Mouse (Mus musculus) ovary, postnatal 10 days (tissue): Measurements from ENCODE around the gene Ulk4.

ENCODE experiments used
- DNase-seq: peaks from one replicate; pipeline ENCODE4 v3.0.0; 2022; ENCODE audit warnings: low spot score

Gene Ulk4

GRCm38 (mm10) chr9:121299976-121300570 lies 23.1 kb upstream of the Ulk4 start:
- no peak for DNase-seq

DNA sequence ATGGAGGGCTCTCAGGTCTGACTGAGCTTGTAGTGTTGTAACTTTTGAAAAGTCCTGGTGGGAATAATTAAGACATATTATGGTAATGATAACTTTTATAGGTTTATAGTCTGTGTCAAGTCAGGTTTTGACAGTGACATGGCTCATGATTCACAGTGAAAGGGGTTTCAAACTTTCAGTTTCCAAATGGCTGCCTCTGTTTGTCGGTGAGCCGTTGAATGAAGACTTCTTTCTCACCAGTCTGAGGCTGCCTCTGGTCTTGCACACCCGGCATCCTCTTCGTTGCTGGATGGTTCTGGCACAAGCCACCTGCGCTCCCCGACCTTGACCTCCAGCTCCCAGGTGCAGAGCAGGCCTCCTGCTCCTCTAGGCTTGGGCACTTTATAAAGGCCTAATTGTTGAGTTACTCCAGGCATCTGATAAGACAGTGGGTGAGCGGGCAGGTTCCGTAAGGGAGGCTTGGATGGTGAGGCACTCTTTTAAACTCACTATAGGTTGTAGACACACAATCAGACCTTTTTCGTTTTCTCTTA lies 22.3 kb upstream of the Ulk4 start:
- DNase-seq, result no peak

DNA sequence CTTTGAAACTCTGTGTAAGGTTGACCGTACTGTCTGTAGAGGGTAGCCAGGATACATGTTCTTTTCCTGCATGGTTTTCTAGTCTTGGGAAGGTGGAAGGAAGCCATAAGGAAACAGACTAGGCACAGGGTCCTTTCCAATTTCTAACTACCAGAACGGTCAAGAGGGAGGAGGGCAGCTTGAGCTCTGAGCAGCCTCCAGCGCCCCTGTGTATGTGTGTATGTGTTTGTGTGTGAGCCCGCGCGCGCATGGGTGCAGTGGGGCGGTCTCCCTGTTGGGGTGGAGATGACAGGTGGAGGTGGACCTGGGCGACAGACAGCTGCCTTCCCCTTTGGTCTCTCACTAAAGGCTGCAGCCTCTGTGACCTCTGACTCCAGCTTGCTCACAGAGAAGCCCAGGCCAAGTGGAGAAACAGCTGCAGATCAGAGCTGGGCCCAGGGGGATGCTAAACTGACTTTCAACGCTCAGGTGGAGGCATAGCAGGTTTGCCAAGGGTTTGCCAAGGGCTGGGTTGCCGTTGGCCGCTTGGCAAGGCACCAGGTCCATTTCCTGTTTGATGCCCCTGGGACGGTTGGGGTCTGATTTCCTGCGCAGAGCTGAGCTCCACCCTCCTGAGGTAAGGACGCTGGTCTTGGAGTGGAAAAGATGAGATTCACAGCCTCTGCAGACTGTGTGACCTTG lies 21.6 kb upstream of the Ulk4 start:
- no peak for DNase-seq

DNA sequence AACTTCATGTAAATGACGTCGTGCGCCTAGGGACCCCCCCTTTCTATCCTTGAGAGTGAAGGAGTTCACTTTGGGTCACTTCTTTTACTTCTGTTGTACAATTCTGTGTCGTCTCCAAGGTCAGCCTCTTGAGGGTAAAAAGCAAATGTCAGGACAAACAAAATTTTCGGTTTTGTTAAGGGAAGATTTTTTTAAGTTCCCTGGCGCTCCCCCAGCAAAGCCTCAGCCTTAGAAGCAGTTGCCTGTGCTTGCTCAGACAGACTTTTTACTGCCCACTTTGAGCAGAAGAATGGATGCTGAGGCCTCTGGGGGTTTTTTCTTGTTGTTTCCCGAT lies 21.0 kb upstream of the Ulk4 start:
- DNase-seq, result no peak

GRCm38 (mm10) chr9:121297171-121298064 lies 20.4 kb upstream of the Ulk4 start, which contains the start of gene Trak1:
Trak1 (plus strand) TSS chr9:121297502.
- DNase-seq, result no peak

GRCm38 (mm10) chr9:121295221-121295620 lies 18.2 kb upstream of the Ulk4 start:
- no peak for DNase-seq

- no peak for DNase-seq
These were observed 16.2 kb upstream of the Ulk4 start for GRCm38 (mm10) chr9:121293187-121293586.

- DNase-seq, result no peak
These were observed 14.3 kb upstream of the Ulk4 start for GRCm38 (mm10) chr9:121291275-121291674.

GRCm38 (mm10) chr9:121286325-121286901 lies 9.4 kb upstream of the Ulk4 start:
- DNase-seq, result no peak

- no peak for DNase-seq
These were observed 8.6 kb upstream of the Ulk4 start for GRCm38 (mm10) chr9:121285341-121286324.

- DNase-seq, result no peak
These were observed 7.4 kb upstream of the Ulk4 start for GRCm38 (mm10) chr9:121284422-121284821.

DNA sequence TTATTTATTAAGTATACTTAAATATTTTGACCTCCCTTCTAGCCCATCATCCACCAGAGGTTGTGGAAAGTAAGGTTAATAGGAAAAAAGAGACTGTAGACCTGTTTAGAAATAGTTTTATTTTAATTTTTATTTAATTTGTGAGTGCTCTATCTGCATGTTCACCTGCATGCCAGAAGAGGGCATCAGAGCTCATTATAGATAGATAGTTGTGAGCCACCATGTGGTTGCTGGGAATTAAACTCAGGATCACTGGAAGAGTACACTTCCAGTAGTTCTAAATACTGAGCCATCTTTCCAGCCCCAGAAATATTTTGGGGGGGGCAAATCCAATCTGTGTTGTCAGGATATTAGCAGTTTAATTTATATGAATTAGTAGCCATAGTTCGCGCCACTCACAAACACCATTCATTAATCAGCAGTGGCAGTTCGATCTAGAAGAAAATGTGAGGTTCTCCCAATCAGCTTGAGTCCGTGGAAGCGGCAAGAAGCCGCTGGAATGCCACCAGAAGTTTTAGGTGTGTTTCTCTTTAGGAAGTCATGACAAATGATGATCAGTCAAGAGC lies 6.7 kb upstream of the Ulk4 start:
- DNase-seq, result no peak

GRCm38 (mm10) chr9:121281891-121282290 lies 4.9 kb upstream of the Ulk4 start:
- DNase-seq, result no peak

DNA sequence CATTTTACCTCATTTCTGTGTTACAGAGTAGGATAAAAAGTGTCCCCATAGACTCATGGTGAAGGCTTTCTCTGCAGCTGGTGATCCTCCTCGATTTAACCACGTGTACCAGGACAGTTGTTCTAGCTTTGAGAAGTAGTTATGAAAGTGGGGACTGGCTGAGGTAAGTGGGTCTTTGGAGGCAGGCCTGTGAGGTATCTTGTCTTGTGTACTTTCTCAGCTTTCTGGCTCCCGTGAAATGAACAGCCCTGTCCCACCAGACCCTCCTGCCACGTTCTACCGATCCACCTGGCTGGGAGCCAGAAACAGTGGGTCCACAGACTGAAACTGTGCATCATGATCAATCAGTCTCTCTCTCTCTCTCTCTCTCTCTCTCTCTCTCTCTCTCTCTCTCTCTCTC lies 2.2 kb upstream of the Ulk4 start:
- no peak for DNase-seq

DNA sequence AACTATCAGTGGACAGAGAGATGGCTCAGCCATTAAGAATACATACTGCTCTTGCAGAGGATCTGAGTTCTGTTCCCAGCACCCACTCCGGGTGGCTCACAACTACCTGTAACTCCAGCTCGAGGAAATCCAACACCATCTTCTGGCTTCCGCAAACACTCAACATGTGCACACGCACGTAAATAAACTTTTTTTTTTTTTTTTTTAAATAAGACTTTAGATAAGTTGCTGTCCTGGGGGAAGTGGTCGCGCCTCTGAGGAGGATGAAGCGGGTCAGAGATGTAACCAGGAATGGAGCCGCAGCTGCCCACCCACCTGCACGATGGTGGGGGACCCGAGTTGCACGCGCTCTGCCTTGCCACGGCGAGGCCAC lies 266 bp downstream of the Ulk4 start:
- no peak for DNase-seq

DNA sequence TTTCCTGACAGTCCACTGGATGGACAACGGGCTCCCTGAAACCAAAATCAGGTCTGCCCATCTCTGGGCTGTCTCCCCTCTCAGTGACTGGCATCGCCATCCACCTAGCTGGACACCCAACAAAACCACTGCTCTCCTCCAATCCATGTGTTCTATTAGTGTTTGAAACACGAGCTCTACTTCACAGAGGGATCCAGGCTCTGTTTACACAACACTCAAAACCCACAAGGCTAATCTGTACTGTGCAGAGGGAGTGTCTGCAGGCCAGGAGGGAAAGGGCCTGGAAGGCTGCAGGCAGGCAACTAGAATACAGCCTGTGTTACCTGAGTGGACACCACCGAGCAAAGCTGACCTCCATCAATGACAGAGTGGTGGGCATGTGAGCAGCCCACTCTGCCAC lies 5.4 kb downstream of the Ulk4 start:
- DNase-seq, result no peak

DNA sequence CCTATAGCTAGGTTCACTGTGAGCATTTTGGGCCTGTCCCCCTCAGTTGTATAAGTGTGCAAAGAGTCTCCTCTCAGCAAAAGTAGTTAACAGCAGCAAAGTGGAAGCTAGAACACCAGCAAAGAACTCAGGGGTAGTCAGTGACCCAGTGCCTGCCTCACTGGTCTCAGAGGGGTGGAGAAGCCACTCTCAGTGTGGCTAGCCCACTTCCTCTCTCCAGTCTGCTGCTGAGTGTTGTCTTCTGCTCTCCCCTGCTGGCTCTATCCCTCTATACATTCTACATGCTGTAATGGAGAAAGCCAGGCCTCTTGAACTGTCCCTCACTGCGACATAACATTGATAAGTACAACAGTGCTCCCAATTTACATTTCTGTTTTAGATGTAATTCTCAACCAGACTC lies 5.8 kb downstream of the Ulk4 start:
- no peak for DNase-seq

DNA sequence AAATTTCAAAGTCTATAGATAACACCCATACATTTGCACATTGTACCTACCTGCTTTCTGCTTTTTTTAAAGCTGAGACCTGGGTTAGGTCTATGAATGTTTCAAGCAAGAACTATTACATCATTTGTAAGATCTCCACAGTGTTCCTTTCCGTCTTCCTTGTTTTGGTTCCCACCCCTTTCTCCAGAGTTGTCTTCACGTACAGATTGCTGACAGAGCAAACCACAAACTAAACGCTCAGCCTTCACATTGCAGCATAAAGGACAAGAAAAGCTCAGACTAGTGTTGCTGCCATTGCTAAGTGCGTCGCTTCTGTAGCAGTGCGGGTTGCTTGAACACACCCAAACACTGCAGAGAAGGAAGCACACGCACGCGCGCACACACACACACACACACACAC lies 11.7 kb downstream of the Ulk4 start:
- no peak for DNase-seq

GRCm38 (mm10) chr9:121257106-121257505 lies 19.9 kb downstream of the Ulk4 start:
- no peak for DNase-seq

GRCm38 (mm10) chr9:121254761-121255160 lies 22.2 kb downstream of the Ulk4 start:
- DNase-seq, result no peak

DNA sequence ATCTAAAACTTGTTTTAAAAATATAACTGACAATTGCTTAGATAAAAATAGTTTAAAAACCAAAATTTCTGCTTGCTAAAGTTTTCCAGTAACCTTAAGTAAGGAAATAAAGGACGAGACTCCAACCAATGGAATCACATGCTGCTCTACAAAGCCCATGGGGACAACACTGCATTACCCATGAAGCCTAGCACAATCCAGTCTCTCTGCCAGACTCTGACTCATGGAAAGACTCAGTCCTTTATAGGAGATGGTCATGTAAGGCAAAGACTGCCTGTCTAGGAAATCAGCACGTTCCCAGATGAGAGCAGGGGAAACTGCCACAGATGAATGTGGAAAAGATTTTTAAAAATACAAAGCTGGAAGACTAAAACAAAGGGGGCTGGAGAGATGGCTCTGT lies 23.0 kb downstream of the Ulk4 start:
- no peak for DNase-seq
